Mouse (Mus musculus) MEL (cell line): ENCODE data around the gene Swsap1. TPM values are rescaled to one million over a fixed set of nuclear protein-coding genes. Genes with fewer than 3 reads are reported as not detected.
A peak's percentile ranks its signal among the peaks of the same experiment; 100 is the strongest.

Experiments used
- DNase-seq: peaks from one replicate; pipeline ENCODE4 v3.0.0; 2011; ENCODE audit warnings: low read depth, low spot score
- H3K27ac ChIP-seq: 2 replicates; pipeline ENCODE4 v1.5.1; 2012; ENCODE audit warnings: low read depth, mild to moderate bottlenecking, control low read depth, low read length, moderate library complexity; ENCODE audit not compliant: control insufficient read depth
- H3K27me3 ChIP-seq, 2 experiments: fragments of 150-350 bp in 1 of 2; sonication (generic) in 1 of 2; 2 replicates each; pipeline ENCODE4 v1.6.1; 2012; ENCODE audit warnings: low read length in 2 of 2, mild to moderate bottlenecking in 2 of 2, improper control_type of control experiment in 1 of 2, moderate library complexity in 1 of 2; ENCODE audit not compliant: insufficient read depth in 2 of 2, control insufficient read depth in 1 of 2
- H3K36me3 ChIP-seq, 2 experiments: 2 replicates each; pipeline ENCODE4 v1.6.1; 2012 to 2014; ENCODE audit warnings: low read length in 2 of 2, improper control_type of control experiment in 1 of 2, inconsistent platforms in 1 of 2, mild to moderate bottlenecking in 1 of 2; ENCODE audit not compliant: insufficient read depth in 2 of 2, control insufficient read depth in 1 of 2
- H3K4me1 ChIP-seq, 2 experiments: fragments of 150-350 bp in 1 of 2; sonication (generic) in 1 of 2; 2 replicates each; pipeline ENCODE4 v1.6.1; 2012; ENCODE audit warnings: low read length in 2 of 2, improper control_type of control experiment in 1 of 2, mild to moderate bottlenecking in 1 of 2; ENCODE audit not compliant: insufficient read depth in 2 of 2, control insufficient read depth in 1 of 2
- H3K4me3 ChIP-seq, 2 experiments: fragments of 150-350 bp in 1 of 2; sonication (generic) in 1 of 2; 2 replicates each; pipeline ENCODE4 v1.5.1; 2012; ENCODE audit warnings: low read depth in 2 of 2, low read length in 2 of 2, mild to moderate bottlenecking in 2 of 2, moderate library complexity in 2 of 2, control low read depth in 1 of 2, improper control_type of control experiment in 1 of 2; ENCODE audit not compliant: control insufficient read depth in 1 of 2, insufficient read depth in 1 of 2
- H3K79me2 ChIP-seq: 2 replicates; pipeline ENCODE4 v1.6.1; 2012; ENCODE audit warnings: mild to moderate bottlenecking, low read length, moderate library complexity; ENCODE audit not compliant: control insufficient read depth, poor library complexity, insufficient read depth
- H3K9ac ChIP-seq: 2 replicates; pipeline ENCODE4 v1.6.1; 2012; ENCODE audit warnings: low read depth, mild to moderate bottlenecking, control low read depth, low read length, moderate library complexity; ENCODE audit not compliant: control insufficient read depth, poor library complexity, severe bottlenecking
- H3K9me3 ChIP-seq: fragments of 150-350 bp; sonication (generic); replicated peaks from 2 replicates; pipeline ENCODE4 v1.6.1; 2012; ENCODE audit warnings: mild to moderate bottlenecking, low read length, improper control_type of control experiment, moderate library complexity; ENCODE audit not compliant: insufficient read depth
- CHD1 ChIP-seq: IDR thresholded peaks from 2 replicates; pipeline ENCODE4 v1.6.1; 2012; ENCODE audit warnings: low read depth, mild to moderate bottlenecking, inconsistent platforms, low read length, improper control_type of control experiment
- CHD2 ChIP-seq: IDR thresholded peaks from 2 replicates; pipeline ENCODE4 v1.6.1; 2011; ENCODE audit warnings: low read length, improper control_type of control experiment
- CTCF ChIP-seq, 3 experiments: IDR thresholded peaks in 2 of 3; conservative IDR thresholded peaks in 1 of 3; 2 replicates each; pipeline ENCODE4 v1.5.1; 2011 to 2012; ENCODE audit warnings: low read length in 3 of 3, low read depth in 2 of 3, mild to moderate bottlenecking in 2 of 3, improper control_type of control experiment in 1 of 3, inconsistent platforms in 1 of 3, mixed read lengths in 1 of 3, moderate library complexity in 1 of 3; ENCODE audit not compliant: control insufficient read depth in 1 of 3, insufficient read depth in 1 of 3, poor library complexity in 1 of 3, severe bottlenecking in 1 of 3
- ELF1 ChIP-seq: IDR thresholded peaks from 2 replicates; pipeline ENCODE4 v1.6.1; 2014; ENCODE audit warnings: low read depth, mild to moderate bottlenecking, inconsistent platforms, low read length, improper control_type of control experiment, moderate library complexity
- ETS1 ChIP-seq: IDR thresholded peaks from 2 replicates; pipeline ENCODE4 v1.6.1; 2012; ENCODE audit warnings: low read depth, mild to moderate bottlenecking, inconsistent platforms, low read length, improper control_type of control experiment, moderate library complexity
- HCFC1 ChIP-seq: IDR thresholded peaks from 2 replicates; pipeline ENCODE4 v1.6.1; 2012; ENCODE audit warnings: low read depth, mild to moderate bottlenecking, inconsistent platforms, low read length, improper control_type of control experiment, moderate library complexity
- JUND ChIP-seq: IDR thresholded peaks from 2 replicates; pipeline ENCODE4 v1.6.1; 2011; ENCODE audit warnings: low read depth, mild to moderate bottlenecking, improper control_type of control experiment, low read length
- MAFK ChIP-seq: IDR thresholded peaks from 2 replicates; pipeline ENCODE4 v1.6.1; 2011; ENCODE audit warnings: low read depth, mild to moderate bottlenecking, low read length, improper control_type of control experiment, borderline replicate concordance
- NELFE ChIP-seq: IDR thresholded peaks from 2 replicates; pipeline ENCODE4 v1.6.1; 2011; ENCODE audit warnings: low read depth, low read length, improper control_type of control experiment
- NRF1 ChIP-seq: IDR thresholded peaks from 2 replicates; pipeline ENCODE4 v1.6.1; 2014; ENCODE audit warnings: low read depth, mild to moderate bottlenecking, inconsistent platforms, low read length, improper control_type of control experiment, moderate library complexity; ENCODE audit not compliant: poor library complexity, insufficient read depth, severe bottlenecking
- POLR2A ChIP-seq, 2 experiments: IDR thresholded peaks; 2 replicates each; pipeline ENCODE4 v1.6.1; 2011 to 2012; ENCODE audit warnings: low read length in 2 of 2, mild to moderate bottlenecking in 2 of 2, control low read depth in 1 of 2, improper control_type of control experiment in 1 of 2, low read depth in 1 of 2, moderate library complexity in 1 of 2; ENCODE audit not compliant: control insufficient read depth in 1 of 2, insufficient read depth in 1 of 2, poor library complexity in 1 of 2
- POLR2AphosphoS5 ChIP-seq: IDR thresholded peaks from 2 replicates; pipeline ENCODE4 v1.6.1; 2012; ENCODE audit warnings: low read depth, borderline replicate concordance, mild to moderate bottlenecking, inconsistent platforms, low read length, moderate library complexity, mixed read lengths
- RAD21 ChIP-seq: IDR thresholded peaks from 2 replicates; pipeline ENCODE4 v1.6.1; 2011; ENCODE audit warnings: mild to moderate bottlenecking, low read depth, low read length, improper control_type of control experiment
- RCOR1 ChIP-seq: IDR thresholded peaks from 2 replicates; pipeline ENCODE4 v1.6.1; 2012; ENCODE audit warnings: low read depth, mild to moderate bottlenecking, inconsistent platforms, low read length, improper control_type of control experiment
- TCF12 ChIP-seq: IDR thresholded peaks from 2 replicates; pipeline ENCODE4 v1.6.1; 2014; ENCODE audit warnings: low read depth, mild to moderate bottlenecking, inconsistent platforms, low read length, improper control_type of control experiment, moderate library complexity
- USF1 ChIP-seq: IDR thresholded peaks from 2 replicates; pipeline ENCODE4 v1.6.1; 2014; ENCODE audit warnings: low read depth, mild to moderate bottlenecking, inconsistent platforms, low read length, improper control_type of control experiment, moderate library complexity
- ZC3H11A ChIP-seq: IDR thresholded peaks from 2 replicates; pipeline ENCODE4 v1.6.1; 2012; ENCODE audit warnings: low read depth, mild to moderate bottlenecking, inconsistent platforms, low read length, improper control_type of control experiment
- ZMIZ1 ChIP-seq: IDR thresholded peaks from 2 replicates; pipeline ENCODE4 v1.6.1; 2012; ENCODE audit warnings: low read depth, mild to moderate bottlenecking, inconsistent platforms, low read length, improper control_type of control experiment, moderate library complexity
- polyA plus RNA-seq, 2 experiments: library from polyadenylated mRNA; stranded (reverse) in 1 of 2; unstranded in 1 of 2; fragments of >175 nt in 1 of 2; fragments of >200 nt in 1 of 2; gene quantifications; 2 replicates each; pipeline versions ENCODE4 v1.2.1 to v1.2.4; 2012; ENCODE audit warnings: low replicate concordance in 2 of 2, low read depth in 1 of 2; ENCODE audit not compliant: insufficient read length in 2 of 2, insufficient read depth in 1 of 2, missing spikeins in 1 of 2
- total RNA-seq: library from RNA; depleted of rRNA; stranded (reverse); fragments of 300-350 nt; gene quantifications from 2 replicates; pipeline ENCODE4 v1.2.3, GENCODE M21; 2012

Swsap1 gene
- total and polyA plus RNA-seq, 3 experiments: 17.2 to 19.3 TPM; not detected in 1

GRCm38 (mm10) chr9:21969304-21969703 is 13.7 kb downstream of the Swsap1 start:
- DNase-seq: no peak
- Histone ChIP-seq H3K79me2 (no peaks in the 10 kb centered on the region), H3K9ac (no peak overlapping the region), H3K4me1 (peaks cover under 1% of the 10 kb centered on the region in 2 experiments; a peak in 3 of 4 replicates), H3K27me3 (peaks cover 2 to 4% of the 10 kb centered on the region in 2 experiments; a peak in 2 of 4 replicates), H3K27ac (no peak overlapping the region), H3K36me3 (peaks cover 0 to under 1% of the 10 kb centered on the region in 2 experiments; a peak in 2 of 4 replicates), H3K4me3 (no peak overlapping the region), H3K9me3 (no peaks in the 10 kb centered on the region)
- no peak for TF ChIP-seq CTCF (IDR thresholded peaks at IDR 0.05 in 2 of 3, conservative IDR thresholded peaks at IDR 0.05 in 1 of 3; ENCODE audit: control insufficient read depth in 1 of 3, insufficient read depth in 1 of 3, low read depth in 2 of 3, low read length in 3 of 3, poor library complexity in 1 of 3, severe bottlenecking in 1 of 3)
- no peak for TF ChIP-seq ELF1
- TF ChIP-seq NRF1: no peak
- no peak for TF ChIP-seq ETS1
- no peak for TF ChIP-seq CHD1
- no peak for TF ChIP-seq USF1
- no peak for TF ChIP-seq ZMIZ1
- TF ChIP-seq TCF12: no peak
- TF ChIP-seq RCOR1: no peak
- TF ChIP-seq HCFC1: no peak
- TF ChIP-seq, all 39 proteins: peak for 0

- no peak for TF ChIP-seq MAFK
- peak in 1 of 3 experiments; percentile 3; a peak in 1 of 6 replicates for TF ChIP-seq CTCF (IDR thresholded peaks at IDR 0.05 in 2 of 3, conservative IDR thresholded peaks at IDR 0.05 in 1 of 3; ENCODE audit: control insufficient read depth in 1 of 3, insufficient read depth in 1 of 3, low read depth in 2 of 3, low read length in 3 of 3, poor library complexity in 1 of 3, severe bottlenecking in 1 of 3)
- peaks cover 4 to 5% of the 10 kb centered on the region in 2 experiments; a peak in 3 of 4 replicates for H3K27me3 ChIP-seq
These were observed 21.1 kb downstream of the Swsap1 start for GRCm38 (mm10) chr9:21976626-21977175.

GRCm38 (mm10) chr9:21977331-21977730 is 21.8 kb downstream of the Swsap1 start:
- TF ChIP-seq ELF1 (no peak), POLR2A (IDR thresholded peaks at IDR 0.05; ENCODE audit: control insufficient read depth in 1 of 2, insufficient read depth in 1 of 2, low read depth in 1 of 2, low read length in 2 of 2, poor library complexity in 1 of 2) (no peak), ZC3H11A (no peak), POLR2AphosphoS5 (no peak), JUND (no peak), RAD21 (no peak), CHD1 (no peak), NELFE (no peak), CHD2 (no peak)
- Histone ChIP-seq H3K27me3 (peaks cover 8 to 9% of the 10 kb centered on the region in 2 experiments; a peak in 3 of 4 replicates), H3K79me2 (no peaks in the 10 kb centered on the region), H3K4me3 (no peak overlapping the region), H3K4me1 (no peaks in the 10 kb centered on the region), H3K36me3 (no peaks in the 10 kb centered on the region), H3K27ac (no peak overlapping the region), H3K9ac (no peak overlapping the region), H3K9me3 (no peaks in the 10 kb centered on the region)
- DNase-seq: no peak

More at GRCm38 (mm10) chr9:21976626-21977175, 21.1 kb downstream of the Swsap1 start:
- no peak overlapping the region for H3K27ac ChIP-seq
- no peak overlapping the region for H3K4me3 ChIP-seq
- H3K4me1 ChIP-seq: no peaks in the 10 kb centered on the region
- no peaks in the 10 kb centered on the region for H3K79me2 ChIP-seq
- no peaks in the 10 kb centered on the region for H3K9me3 ChIP-seq
- no peak overlapping the region for H3K9ac ChIP-seq
- no peaks in the 10 kb centered on the region for H3K36me3 ChIP-seq
- no peak for DNase-seq
